Mouse (Mus musculus) liver, embryonic 12.5 days (tissue): ENCODE measurements around the gene Cyp2a4. TPM values are rescaled to one million over a fixed set of nuclear protein-coding genes. Genes with fewer than 3 reads are reported as not detected.
"Not testable (repeated sequence)": the region's sequence is repeated elsewhere in the genome, so short reads cannot be mapped to it uniquely, and the experiment has no call there.

Experiments used
- ATAC-seq: fragments of 200-750 bp; cut with Nextera tagmentation; 2 replicates; pipeline ENCODE4 v1.8.0; 2017; ENCODE audit warnings: moderate number of reproducible peaks, mild to moderate bottlenecking, moderate library complexity
- H3K27ac ChIP-seq: fragments of 300-500 bp; sonication (generic); 2 replicates; pipeline ENCODE4 v1.5.1; 2016; ENCODE audit warnings: mild to moderate bottlenecking
- H3K27me3 ChIP-seq: fragments of 300-500 bp; sonication (generic); replicated peaks from 2 replicates; pipeline ENCODE4 v1.6.1; 2016; ENCODE audit warnings: mild to moderate bottlenecking, moderate library complexity
- H3K36me3 ChIP-seq: fragments of 300-500 bp; sonication (generic); 2 replicates; pipeline ENCODE4 v1.6.1; 2016; ENCODE audit warnings: mild to moderate bottlenecking, moderate library complexity
- H3K4me1 ChIP-seq: fragments of 300-500 bp; sonication (generic); 2 replicates; pipeline ENCODE4 v1.6.1; 2016
- H3K4me2 ChIP-seq: fragments of 300-500 bp; sonication (generic); 2 replicates; pipeline ENCODE4 v1.6.1; 2016; ENCODE audit warnings: mild to moderate bottlenecking, moderate library complexity
- H3K4me3 ChIP-seq: fragments of 300-500 bp; sonication (generic); 2 replicates; pipeline ENCODE4 v1.5.1; 2016; ENCODE audit warnings: mild to moderate bottlenecking, moderate library complexity
- H3K9ac ChIP-seq: fragments of 300-500 bp; sonication (generic); 2 replicates; pipeline ENCODE4 v1.6.1; 2016; ENCODE audit warnings: mild to moderate bottlenecking, moderate library complexity
- H3K9me3 ChIP-seq: fragments of 300-500 bp; sonication (generic); replicated peaks from 2 replicates; pipeline ENCODE4 v1.6.1; 2016; ENCODE audit warnings: mild to moderate bottlenecking, moderate library complexity
- WGBS: fragments of 180-500 bp; shearing (Covaris S2); methylation state at CpG from one replicate; pipeline ENCODE4 v1.1.7; 2016; ENCODE audit not compliant: insufficient replicate concordance; 5-methylcytosine and 5-hydroxymethylcytosine counted together
- polyA plus RNA-seq: library from polyadenylated mRNA; unstranded; fragments of >200 nt; fragmentation: Nextera tagmentation; extraction: Ambion mirVana; gene quantifications from 2 replicates; pipeline ENCODE4 v1.2.1, GENCODE M21; 2016

Gene Cyp2a4
- polyA plus RNA-seq = not detected in 2 replicates

DNA sequence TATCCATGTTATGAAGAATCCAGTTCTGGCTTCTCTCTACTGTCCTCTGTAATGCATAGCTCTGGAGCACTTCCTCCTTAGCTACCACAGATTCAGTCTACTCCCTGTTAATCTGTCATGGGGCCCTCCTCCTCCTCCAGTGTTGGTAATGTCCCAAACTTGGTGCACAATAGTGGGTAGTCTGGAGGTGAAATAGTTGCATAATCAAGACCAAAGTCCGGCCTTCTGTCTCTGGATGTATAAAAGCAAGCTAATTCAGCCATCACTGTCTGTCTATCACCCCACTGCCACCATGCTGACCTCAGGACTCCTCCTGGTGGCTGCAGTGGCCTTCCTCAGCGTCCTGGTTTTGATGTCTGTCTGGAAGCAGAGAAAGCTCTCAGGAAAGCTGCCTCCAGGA, at the start of gene Cyp2a4:
Cyp2a4 (plus strand) TSS at position 244 of the 400 bp plus-strand sequence.
- not testable (repeated sequence) for H3K36me3 ChIP-seq, ATAC-seq, H3K9me3 ChIP-seq, H3K9ac ChIP-seq, H3K4me2 ChIP-seq, H3K4me1 ChIP-seq, H3K27ac ChIP-seq, H3K27me3 ChIP-seq, H3K4me3 ChIP-seq
- WGBS = 50% methylated on average over 2 of the region's 2 CpGs

DNA sequence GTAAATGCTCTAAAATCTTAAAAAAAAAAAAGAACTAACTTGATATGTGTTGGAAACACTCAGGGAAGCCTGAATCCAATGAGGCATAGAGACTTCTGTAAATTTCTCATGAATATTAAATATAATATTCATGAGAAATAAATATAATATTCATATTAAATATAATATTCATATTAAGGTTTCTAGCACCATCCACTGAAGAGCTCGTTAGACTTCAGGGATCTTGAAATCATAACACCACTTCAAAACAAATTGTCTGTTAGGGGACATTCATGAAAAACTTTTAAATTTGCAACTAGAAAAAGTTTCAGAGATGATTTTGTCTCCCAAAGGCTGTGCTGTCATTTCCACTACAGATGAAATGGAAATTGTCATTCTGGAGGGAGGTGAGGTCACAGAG, 46.9 kb upstream of the Cyp2a4 start, which contains the start of gene Vmn1r184:
Vmn1r184 (plus strand) TSS at position 301 of the 400 bp plus-strand sequence.
- not testable (repeated sequence) for H3K27ac ChIP-seq, H3K4me1 ChIP-seq, H3K4me2 ChIP-seq, H3K4me3 ChIP-seq, H3K9me3 ChIP-seq, H3K36me3 ChIP-seq, H3K27me3 ChIP-seq, H3K9ac ChIP-seq, ATAC-seq
- 62% methylated on average over 1 of the region's 1 CpGs for WGBS

DNA sequence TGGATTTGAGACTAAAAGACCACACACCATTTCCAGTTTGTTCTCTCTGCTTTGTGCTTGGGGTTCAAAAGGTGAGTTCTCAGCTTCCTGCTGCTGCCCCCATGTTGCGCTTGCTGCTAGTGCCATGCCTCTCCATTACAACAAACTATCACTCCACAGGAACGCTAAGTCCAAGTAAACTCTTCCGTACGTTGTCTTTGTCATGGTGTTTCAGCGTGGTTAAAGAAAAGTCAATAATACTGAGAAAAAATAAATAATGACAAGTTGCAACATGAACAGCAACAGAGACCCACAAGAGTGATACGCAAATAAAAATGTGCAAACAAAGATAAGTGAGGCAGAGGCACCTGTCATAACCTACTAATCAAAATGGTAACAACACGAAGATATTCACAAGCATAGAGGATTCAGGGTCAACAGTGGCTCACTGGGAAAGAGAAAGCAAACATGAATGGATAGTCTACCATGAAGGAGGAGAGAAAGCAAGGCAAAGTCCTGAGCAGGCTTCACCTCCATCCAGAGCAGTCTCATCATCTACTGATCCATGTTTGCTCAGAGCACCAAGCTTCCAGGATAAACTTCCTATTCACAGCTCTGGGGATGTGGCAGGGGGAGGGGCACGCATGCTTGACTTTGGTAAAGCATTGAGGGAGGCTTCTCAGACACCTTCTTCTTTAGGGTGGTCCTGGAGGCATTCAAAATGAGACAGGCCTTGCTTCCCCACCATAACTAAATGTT, 3.4 kb upstream of the Cyp2a4 start:
- 65% methylated on average over 8 of the region's 8 CpGs for WGBS
- H3K9ac ChIP-seq, H3K4me2 ChIP-seq, H3K4me1 ChIP-seq, H3K4me3 ChIP-seq, H3K27me3 ChIP-seq, H3K36me3 ChIP-seq, H3K9me3 ChIP-seq, ATAC-seq, H3K27ac ChIP-seq: not testable (repeated sequence)

DNA sequence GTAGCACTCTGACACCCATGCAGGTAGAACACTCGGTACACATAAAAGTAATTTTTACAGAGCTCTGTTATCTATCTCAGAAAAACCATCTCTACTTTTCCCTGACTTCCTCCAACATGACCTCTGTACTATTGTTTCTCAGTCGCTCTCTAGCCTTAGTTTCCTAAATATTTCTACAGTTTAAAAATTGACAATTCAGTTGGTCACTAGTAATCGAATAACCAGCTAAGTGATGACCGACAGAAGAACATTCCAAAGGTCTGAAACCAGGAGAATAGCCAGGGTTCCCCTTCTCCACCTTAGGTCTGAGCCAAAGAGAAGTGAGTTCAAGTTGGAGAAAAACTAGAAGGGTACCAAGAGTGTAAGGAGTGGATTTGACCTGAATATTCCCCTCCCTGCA, 4.8 kb downstream of the Cyp2a4 start:
- not testable (repeated sequence) for H3K27ac ChIP-seq, H3K27me3 ChIP-seq, H3K9ac ChIP-seq, ATAC-seq, H3K4me3 ChIP-seq, H3K4me2 ChIP-seq, H3K9me3 ChIP-seq, H3K4me1 ChIP-seq, H3K36me3 ChIP-seq
- WGBS = 66% methylated on average over 4 of the region's 4 CpGs

DNA sequence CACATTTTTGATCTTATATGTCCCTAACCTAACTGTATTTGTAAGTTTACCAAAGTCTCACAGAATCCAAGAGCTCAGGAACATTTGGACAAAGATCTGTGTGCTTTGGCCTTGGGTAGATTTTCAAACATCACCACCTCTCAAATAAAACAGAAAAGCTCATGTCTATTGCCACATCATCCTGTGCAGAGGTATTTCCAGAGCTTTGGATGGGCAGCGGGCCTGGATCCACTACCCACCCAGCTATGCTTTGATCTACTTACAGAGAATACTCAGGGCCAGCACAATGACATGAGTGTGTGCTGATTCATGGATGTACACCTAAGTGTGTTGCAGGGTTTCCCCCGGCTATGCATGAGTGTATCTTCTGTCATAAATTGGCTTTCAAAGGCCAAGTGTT, 8.2 kb downstream of the Cyp2a4 start:
- not testable (repeated sequence) for H3K4me1 ChIP-seq, H3K9me3 ChIP-seq, H3K4me2 ChIP-seq, H3K36me3 ChIP-seq, H3K27ac ChIP-seq, ATAC-seq, H3K9ac ChIP-seq, H3K4me3 ChIP-seq, H3K27me3 ChIP-seq
- WGBS = 51% methylated on average over 2 of the region's 2 CpGs

DNA sequence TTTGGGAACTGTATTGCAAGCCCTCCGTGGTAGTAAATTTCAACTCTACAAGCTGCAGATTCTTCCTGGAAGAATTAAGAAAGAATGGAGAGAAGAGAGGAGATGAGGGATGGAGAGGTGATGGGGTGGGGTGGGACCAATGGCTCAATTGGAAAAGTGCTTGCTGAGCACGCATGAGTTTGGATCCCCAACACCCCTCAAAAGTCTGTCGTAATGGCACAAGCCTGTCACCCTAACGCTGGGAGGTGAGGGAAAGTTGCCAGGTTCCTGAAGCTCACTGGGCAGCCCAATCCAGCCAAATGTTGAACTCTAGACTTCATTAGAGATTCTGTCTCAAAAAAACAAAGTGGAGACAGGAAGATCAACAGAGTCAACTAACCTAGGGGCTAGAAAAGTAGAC, 8.8 kb downstream of the Cyp2a4 start:
- H3K9me3 ChIP-seq, H3K4me2 ChIP-seq, H3K27me3 ChIP-seq, H3K4me1 ChIP-seq, H3K36me3 ChIP-seq, H3K4me3 ChIP-seq, ATAC-seq, H3K27ac ChIP-seq, H3K9ac ChIP-seq: not testable (repeated sequence)
- 60% methylated on average over 4 of the region's 4 CpGs for WGBS

DNA sequence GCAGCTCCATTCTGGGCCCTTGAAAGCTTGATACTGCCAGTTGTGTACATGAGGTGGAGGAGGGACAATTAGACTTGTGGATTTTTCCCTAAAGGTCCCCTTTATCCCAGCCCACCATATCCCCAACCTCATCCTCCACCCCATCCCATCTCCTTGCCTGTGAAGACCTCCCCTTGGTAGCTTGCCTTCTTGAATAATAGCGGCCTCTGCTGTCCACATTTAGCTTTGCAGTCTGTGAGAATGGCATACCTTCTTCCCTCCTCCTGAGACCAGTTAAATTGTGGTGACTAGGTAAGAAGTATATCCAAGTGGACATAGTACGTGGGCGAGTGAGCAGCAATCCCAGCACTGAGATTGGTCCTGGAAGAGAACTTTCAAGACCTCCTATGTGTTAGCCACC, 13.4 kb downstream of the Cyp2a4 start:
- not testable (repeated sequence) for H3K4me3 ChIP-seq, H3K36me3 ChIP-seq, H3K9me3 ChIP-seq, ATAC-seq, H3K4me1 ChIP-seq, H3K27ac ChIP-seq, H3K4me2 ChIP-seq, H3K27me3 ChIP-seq, H3K9ac ChIP-seq
- 58% methylated on average over 3 of the region's 3 CpGs for WGBS

DNA sequence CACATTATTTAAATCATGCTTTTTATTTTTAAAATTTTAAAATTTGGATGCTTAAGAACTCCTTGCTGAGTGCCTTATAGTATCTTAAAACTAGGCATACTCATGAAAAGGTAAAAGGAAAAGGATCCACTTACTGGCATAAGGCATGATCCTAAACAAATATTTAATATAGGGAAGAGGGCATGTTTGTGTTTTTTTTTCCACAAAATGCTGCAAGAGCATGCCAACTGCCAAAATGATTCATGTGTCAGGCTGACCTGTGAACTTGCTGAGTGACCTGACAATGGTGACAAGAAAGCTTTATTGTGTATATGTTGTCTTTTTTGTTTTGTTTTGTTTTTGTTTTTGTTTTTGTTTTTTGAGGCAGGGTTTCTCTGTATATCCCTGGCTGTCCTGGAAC, 43.2 kb downstream of the Cyp2a4 start:
- not testable (repeated sequence) for H3K27me3 ChIP-seq, H3K27ac ChIP-seq, ATAC-seq, H3K4me3 ChIP-seq, H3K36me3 ChIP-seq, H3K9me3 ChIP-seq, H3K9ac ChIP-seq, H3K4me2 ChIP-seq, H3K4me1 ChIP-seq

DNA sequence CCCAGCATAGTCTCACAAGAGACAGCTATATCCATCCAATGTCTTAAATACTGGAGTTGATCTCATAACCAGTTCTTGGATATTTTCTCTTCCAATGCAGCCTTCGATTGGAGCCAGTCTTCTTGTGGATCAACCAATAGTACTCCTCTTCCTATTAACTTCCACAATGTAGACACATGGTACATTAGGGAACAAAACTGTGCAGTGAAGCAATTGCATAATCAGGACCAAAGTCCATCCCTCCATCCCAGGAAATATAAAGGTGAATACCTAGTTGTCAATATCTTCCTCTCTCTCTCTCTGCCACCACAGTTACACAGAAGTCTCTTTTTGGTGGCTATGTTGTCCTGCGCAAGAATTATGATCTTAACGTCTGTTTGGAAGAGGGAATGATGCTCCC, 45.3 kb downstream of the Cyp2a4 start:
- 61% methylated on average over 3 of the region's 3 CpGs for WGBS
- not testable (repeated sequence) for H3K9me3 ChIP-seq, H3K27ac ChIP-seq, H3K36me3 ChIP-seq, H3K4me3 ChIP-seq, H3K9ac ChIP-seq, H3K27me3 ChIP-seq, H3K4me1 ChIP-seq, ATAC-seq, H3K4me2 ChIP-seq

DNA sequence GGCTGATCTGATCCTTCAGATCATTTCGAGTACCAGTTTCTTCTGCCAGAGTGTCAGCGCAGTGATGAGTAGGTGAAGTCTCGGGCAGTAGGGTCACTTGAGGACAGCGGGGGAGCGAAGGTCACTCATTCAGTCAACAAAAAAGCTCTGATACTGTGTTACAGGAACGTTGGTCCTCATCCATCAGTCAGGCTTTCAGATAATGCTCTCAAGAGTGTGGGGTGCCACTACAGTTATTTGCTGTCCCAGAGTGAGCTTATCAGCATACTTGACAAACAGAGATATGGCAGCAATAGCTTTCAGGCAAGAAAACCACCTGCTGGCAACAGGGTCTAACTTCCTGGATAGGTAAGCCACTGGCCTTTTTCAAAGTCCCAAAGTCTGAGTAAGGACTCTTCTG, 49.8 kb downstream of the Cyp2a4 start:
- H3K4me2 ChIP-seq, H3K4me3 ChIP-seq, H3K27me3 ChIP-seq, ATAC-seq, H3K27ac ChIP-seq, H3K36me3 ChIP-seq, H3K9ac ChIP-seq, H3K4me1 ChIP-seq, H3K9me3 ChIP-seq: not testable (repeated sequence)
- WGBS = 71% methylated on average over 6 of the region's 6 CpGs

Other genes starting within 250 kb of the Cyp2a4 start
- not detected in 2 replicates for gene Cyp2b13, start 245.7 kb upstream of the Cyp2a4 start, polyA plus RNA-seq
- gene Cyp2b9, start 133.8 kb upstream of the Cyp2a4 start, polyA plus RNA-seq = not detected in 2 replicates
- gene Vmn1r184, start 46.8 kb upstream of the Cyp2a4 start, polyA plus RNA-seq = not detected in 2 replicates
- gene Nlrp9c, start 96.5 kb downstream of the Cyp2a4 start, polyA plus RNA-seq = not detected in 2 replicates
- gene Nlrp4a, start 127.9 kb downstream of the Cyp2a4 start, polyA plus RNA-seq = not detected in 2 replicates
- gene Nlrp9a, start 227.9 kb downstream of the Cyp2a4 start, polyA plus RNA-seq = not detected in 2 replicates